Mouse (Mus musculus) testis, postnatal 14 days (tissue): ENCODE measurements at regions not wholly inside any gene's neighbourhood (a gene's known extent, or its start where the extent isn't known, plus 50 kb on each side); places are given as distances from the start of the nearest gene placed in this dataset.

ENCODE experiments used
- DNase-seq: peaks from one replicate; pipeline ENCODE4 v3.0.0; 2021; ENCODE audit warnings: low spot score

DNA sequence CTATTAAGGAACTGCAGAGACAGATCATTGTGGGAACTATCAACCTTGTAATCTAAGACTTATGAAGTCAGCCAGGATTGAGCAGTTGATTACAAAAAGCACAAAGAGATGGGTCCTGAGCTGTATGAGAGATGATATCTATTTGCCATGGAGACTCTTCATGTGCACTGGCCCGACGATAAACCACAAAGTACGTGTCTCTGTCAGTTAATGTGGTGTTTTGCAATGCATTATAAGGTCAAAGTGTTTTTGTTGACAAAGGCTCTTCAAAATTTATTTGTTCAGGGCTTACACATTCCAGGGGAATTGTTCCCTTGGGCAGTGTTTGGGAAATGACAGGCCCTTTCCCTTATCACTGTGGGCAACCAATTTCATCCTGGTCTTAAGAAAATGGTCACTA is 65.7 kb upstream of the Thpo start:
- DNase-seq = no peak

DNA sequence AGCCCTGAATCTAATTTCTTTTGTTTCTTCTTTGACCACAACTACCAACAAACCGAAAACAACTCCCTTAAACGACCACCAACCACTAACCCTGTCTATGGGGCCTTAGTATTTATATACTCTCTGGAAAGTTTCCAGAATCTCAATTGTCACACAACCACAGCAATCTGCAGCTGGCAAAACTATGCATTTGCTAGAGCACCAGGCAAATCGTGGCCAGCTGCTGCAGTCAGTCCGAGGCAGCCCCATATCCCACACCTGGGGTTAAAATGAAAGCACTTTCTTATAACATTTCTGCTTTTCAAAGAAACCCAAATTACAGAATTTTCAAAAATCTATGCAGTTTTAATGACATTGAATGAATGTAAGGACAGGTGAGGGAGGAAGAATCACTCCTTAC is 63.8 kb upstream of the Thpo start:
- DNase-seq = no peak

- peak; percentile 41 for DNase-seq
Measured at GRCm38 (mm10) chr16:20794721-20795120, 60.4 kb upstream of the Thpo start.
